Mouse (Mus musculus): ENCODE measurements at regions not wholly inside any gene's neighbourhood (a gene's known extent, or its start where the extent isn't known, plus 50 kb on each side); places are given as distances from the start of the nearest gene placed in this dataset.

DNA sequence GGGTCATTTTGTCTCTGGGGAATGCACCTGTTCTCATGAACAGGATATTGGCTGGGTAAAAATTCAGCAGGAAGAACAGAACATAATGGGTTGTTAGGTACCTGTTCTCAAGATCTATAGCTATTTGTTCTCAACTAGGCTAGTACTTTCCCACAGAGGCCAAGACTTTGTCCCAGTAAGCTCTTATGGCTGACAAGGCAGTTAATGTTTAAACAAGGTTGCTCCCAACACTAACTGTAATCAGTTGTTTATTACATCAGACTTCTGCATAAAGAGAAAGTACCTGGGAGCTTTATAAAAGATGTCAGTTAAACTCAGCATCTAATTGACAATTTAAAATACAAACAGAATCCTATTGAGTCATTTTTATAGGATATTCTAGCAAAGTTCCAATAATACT, 127.6 kb upstream of the Pln start:
- DNase-seq (ENCODE audit: low spot score): no peak
- Histone ChIP-seq H3K27me3 (replicated peaks; ENCODE audit: control insufficient read depth, insufficient read depth, low read length) (no peaks in the 10 kb centered on the region), H3K36me3 (ENCODE audit: control insufficient read depth, insufficient read depth, low read length) (no peaks in the 10 kb centered on the region)

More for the DNA sequence above, 127.6 kb upstream of the Pln start:
- Histone ChIP-seq H3K4me3 (ENCODE audit: low read depth, low read length) (no peak overlapping the region), H3K9me3 (ENCODE audit: control insufficient read depth, low read length) (no peaks in the 10 kb centered on the region), H3K27ac (ENCODE audit: low read depth, low read length) (no peak overlapping the region), H3K4me1 (replicated peaks; ENCODE audit: control insufficient read depth, insufficient read depth, low read length) (no peaks in the 10 kb centered on the region), H3K4me2 (no peak overlapping the region), H3K9ac (ENCODE audit: low read depth, low read length) (no peak overlapping the region)
- no peak for ATAC-seq (replicated peaks; ENCODE audit: low FRiP score)

Data from liver, embryonic 11.5 days (tissue).